Mouse (Mus musculus) testis, adult 2 months (tissue): Measurements from ENCODE around the gene Rrbp1. TPM values are rescaled to one million over a fixed set of nuclear protein-coding genes. Genes with fewer than 3 reads are reported as not detected.

Experiments
- H3K27ac ChIP-seq: fragments of 200-500 bp; 2 replicates; pipeline ENCODE4 v1.5.1; 2012; ENCODE audit warnings: low read depth, low read length; ENCODE audit not compliant: control insufficient read depth, insufficient read depth
- H3K27me3 ChIP-seq: fragments of 200-500 bp; 2 replicates; pipeline ENCODE4 v1.6.1; 2012; ENCODE audit warnings: mild to moderate bottlenecking, low read length, moderate library complexity; ENCODE audit not compliant: control insufficient read depth, insufficient read depth
- H3K36me3 ChIP-seq: fragments of 200-500 bp; 2 replicates; pipeline ENCODE4 v1.6.1; 2012; ENCODE audit warnings: mild to moderate bottlenecking, low read length; ENCODE audit not compliant: control insufficient read depth, insufficient read depth
- H3K4me1 ChIP-seq: fragments of 200-500 bp; 2 replicates; pipeline ENCODE4 v1.6.1; 2012; ENCODE audit warnings: low read length; ENCODE audit not compliant: control insufficient read depth, insufficient read depth
- H3K4me3 ChIP-seq: fragments of 200-500 bp; 2 replicates; pipeline ENCODE4 v1.5.1; 2012; ENCODE audit warnings: low read depth, mild to moderate bottlenecking, low read length, moderate library complexity, mixed read lengths; ENCODE audit not compliant: control insufficient read depth
- CTCF ChIP-seq: fragments of 200-500 bp; IDR thresholded peaks from 2 replicates; pipeline ENCODE4 v1.5.1; 2012; ENCODE audit warnings: low read depth, mild to moderate bottlenecking, inconsistent platforms, low read length, moderate library complexity; ENCODE audit not compliant: control insufficient read depth, insufficient read depth, insufficient replicate concordance
- POLR2A ChIP-seq: fragments of 200-500 bp; IDR thresholded peaks from 2 replicates; pipeline ENCODE4 v1.6.1; 2012; ENCODE audit warnings: low read depth, mild to moderate bottlenecking, inconsistent platforms, low read length, moderate library complexity; ENCODE audit not compliant: control insufficient read depth
- polyA plus RNA-seq: library from polyadenylated mRNA; depleted of rRNA; stranded (reverse); fragments of >200 nt; gene quantifications from 2 replicates; pipeline ENCODE4 v1.2.3, GENCODE M21; 2012

Gene Rrbp1
- polyA plus RNA-seq, 1 experiment: 107 TPM

DNA sequence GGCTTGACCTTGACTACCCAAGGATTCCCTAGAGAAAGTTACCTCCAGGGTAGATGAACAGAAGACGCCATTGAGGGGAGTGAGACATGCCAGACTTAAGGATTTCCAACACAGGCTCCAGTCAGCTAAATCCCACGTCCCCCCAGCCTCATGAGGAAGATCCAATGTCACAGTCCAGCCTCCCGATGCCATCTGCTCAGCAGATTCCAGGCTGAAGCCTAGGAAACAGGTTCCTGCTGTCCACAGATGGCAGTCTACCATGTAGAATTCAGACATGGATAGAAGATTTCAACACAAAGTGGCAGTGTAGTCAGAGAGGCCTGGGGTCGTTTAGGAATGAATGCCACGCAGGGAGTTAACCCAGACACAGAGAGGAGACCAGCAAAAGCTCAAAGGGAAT is 3.4 kb upstream of the Rrbp1 start:
- Histone ChIP-seq H3K4me3 (no peak overlapping the region), H3K4me1 (peaks cover 7% of the 10 kb centered on the region), H3K27me3 (no peaks in the 10 kb centered on the region), H3K36me3 (no peaks in the 10 kb centered on the region), H3K27ac (no peak overlapping the region)
- no peak for TF ChIP-seq CTCF
- no peak for TF ChIP-seq POLR2A

DNA sequence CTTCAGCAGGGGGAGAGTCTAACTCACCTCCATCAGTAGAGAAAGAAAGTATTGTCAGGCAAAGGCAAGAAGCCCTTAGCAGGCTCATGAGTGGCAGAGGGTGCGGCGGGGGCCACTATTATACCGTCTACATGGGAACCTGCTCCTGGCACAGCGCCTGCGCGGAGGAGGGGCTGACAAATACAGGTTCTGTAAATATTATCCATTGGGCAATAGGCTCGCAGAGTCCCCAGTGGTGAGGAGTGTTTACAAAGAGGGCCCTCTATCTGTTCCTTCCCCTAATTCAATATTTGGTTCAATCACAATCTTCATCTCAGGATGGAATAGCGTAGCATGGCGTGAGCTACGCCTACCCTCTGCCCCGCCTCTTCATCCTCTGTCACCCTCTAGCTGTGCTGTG is 3.0 kb upstream of the Rrbp1 start:
- Histone ChIP-seq H3K4me1 (peaks cover 7% of the 10 kb centered on the region), H3K36me3 (no peaks in the 10 kb centered on the region), H3K27me3 (no peaks in the 10 kb centered on the region), H3K4me3 (no peak overlapping the region), H3K27ac (no peak overlapping the region)
- no peak for TF ChIP-seq CTCF
- no peak for TF ChIP-seq POLR2A

DNA sequence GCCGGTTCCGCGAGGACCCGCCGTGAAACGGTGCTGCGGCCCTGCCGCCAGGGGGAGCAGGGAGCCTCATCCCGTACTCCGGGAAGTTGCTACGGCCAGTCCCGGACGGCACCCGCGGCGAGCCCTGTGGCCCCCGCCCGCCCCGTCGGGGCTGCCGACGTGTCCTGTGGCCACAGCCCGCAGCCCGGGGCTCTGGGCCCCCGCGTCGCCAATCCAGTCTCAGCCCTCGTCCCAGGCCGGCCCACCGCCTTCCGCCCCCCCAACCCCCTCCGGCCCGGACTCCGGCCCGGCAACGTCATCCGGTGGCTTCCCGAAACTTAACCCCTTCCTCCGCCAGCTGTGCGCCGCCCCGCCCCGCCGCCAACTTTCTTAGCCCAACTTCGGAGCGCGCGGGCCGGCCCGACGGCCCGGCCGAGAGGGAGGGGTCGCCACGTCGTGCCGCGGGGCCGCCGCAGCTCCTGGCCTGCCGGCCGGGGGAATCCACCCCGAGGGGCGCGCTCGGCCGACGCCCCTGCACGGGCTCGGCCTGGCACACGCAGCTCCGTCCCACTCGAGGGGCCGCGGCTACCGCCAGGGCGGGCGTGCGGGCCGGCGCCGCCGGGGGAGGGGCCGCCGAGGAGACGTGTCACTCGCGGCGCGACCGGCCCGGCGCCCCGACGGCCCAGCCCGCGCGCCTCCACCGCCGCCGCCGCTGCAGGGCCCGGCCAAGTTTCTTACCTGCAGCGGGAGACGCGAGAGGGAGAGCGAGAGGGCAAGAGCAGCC is 600 bp downstream of the Rrbp1 start:
- Histone ChIP-seq H3K27ac (peak overlapping the region; percentile 47), H3K36me3 (no peaks in the 10 kb centered on the region), H3K4me3 (peak overlapping the region; percentile 81), H3K27me3 (no peaks in the 10 kb centered on the region), H3K4me1 (peaks cover 9% of the 10 kb centered on the region)
- TF ChIP-seq CTCF (peak; percentile 72), POLR2A (no peak)

DNA sequence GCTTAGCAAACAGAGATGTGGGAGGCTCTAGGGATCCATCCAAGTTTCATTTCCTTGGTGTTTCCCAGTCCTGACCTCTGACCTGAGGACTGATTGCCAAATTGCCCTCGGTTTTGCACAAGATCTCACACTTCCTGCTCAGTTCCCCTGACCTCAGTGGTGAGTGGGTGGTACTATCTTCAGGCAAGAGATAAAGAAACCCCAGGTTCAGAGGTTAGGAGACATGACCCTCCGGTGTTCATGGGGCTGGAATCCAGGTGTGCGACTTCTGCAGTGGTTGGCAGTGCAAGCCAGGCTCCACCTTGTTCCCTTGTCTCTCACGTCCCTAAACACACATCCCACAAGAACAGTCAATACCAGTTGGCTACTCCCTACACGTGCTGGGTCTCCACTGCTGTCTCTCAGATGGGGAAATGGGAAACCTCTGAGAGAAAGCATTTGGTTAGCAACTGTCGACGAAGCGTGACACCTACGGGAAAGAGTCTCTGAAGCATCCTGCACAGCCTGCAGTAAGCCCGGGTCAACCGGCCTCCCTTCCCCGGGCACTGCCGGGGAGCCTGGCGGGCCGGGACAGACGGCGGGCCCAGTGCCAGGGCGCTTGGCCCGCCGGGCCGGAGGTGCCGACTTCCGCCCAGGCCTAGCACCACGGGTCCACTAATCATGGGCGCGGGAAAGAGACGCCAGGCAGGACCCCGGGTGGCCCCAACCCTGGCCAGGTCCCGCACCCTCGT is 1.3 kb downstream of the Rrbp1 start:
- no peak for TF ChIP-seq POLR2A
- no peak for TF ChIP-seq CTCF
- no peaks in the 10 kb centered on the region for H3K27me3 ChIP-seq
- no peaks in the 10 kb centered on the region for H3K36me3 ChIP-seq
- peak overlapping the region; percentile 81 for H3K4me3 ChIP-seq
- H3K4me1 ChIP-seq: peaks cover 9% of the 10 kb centered on the region
- H3K27ac ChIP-seq: peak overlapping the region; percentile 47

DNA sequence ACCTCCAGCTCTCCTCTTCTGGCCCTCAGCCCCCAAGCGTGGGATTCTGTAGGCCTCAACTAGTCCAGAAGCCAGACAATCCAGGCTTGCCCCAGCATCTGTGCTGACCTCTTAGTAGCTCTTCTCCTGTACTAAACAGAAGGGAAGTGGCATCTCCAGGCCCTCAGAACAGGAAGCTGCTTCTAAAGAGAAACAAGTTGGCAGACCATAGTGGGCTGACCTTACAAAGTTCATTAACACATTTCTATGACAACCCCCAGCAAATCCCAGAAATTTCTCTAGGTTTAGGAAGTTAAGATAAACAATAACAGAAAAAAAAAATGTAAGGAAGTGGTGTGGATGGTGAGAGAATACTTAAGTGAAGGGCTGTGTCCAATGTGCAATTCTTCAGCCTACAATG is 2.0 kb downstream of the Rrbp1 start:
- Histone ChIP-seq H3K27me3 (no peaks in the 10 kb centered on the region), H3K4me3 (no peak overlapping the region), H3K36me3 (no peaks in the 10 kb centered on the region), H3K27ac (no peak overlapping the region), H3K4me1 (peaks cover 9% of the 10 kb centered on the region)
- TF ChIP-seq CTCF: no peak
- no peak for TF ChIP-seq POLR2A

DNA sequence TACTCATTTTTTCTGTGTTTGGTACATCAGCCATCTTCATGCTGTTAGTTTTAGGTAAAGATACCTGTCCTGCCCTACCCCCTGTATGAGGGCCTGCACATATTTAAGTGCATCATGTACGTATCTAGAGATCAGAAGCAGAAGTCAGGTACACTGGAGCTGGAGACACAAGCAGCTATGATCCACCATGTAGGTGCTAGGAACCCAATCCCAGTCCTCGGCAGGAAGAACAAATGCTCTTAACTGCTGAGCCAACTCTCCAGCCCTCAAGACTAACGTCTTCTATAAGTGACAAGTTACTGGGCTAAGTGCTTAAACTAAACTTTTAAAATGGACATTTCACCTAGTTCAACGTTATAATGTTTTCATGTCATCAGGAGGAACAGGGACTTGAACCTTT is 3.9 kb downstream of the Rrbp1 start:
- no peaks in the 10 kb centered on the region for H3K27me3 ChIP-seq
- H3K27ac ChIP-seq: no peak overlapping the region
- H3K4me3 ChIP-seq: no peak overlapping the region
- H3K36me3 ChIP-seq: no peaks in the 10 kb centered on the region
- peaks cover 9% of the 10 kb centered on the region for H3K4me1 ChIP-seq
- TF ChIP-seq POLR2A: no peak
- TF ChIP-seq CTCF: no peak

DNA sequence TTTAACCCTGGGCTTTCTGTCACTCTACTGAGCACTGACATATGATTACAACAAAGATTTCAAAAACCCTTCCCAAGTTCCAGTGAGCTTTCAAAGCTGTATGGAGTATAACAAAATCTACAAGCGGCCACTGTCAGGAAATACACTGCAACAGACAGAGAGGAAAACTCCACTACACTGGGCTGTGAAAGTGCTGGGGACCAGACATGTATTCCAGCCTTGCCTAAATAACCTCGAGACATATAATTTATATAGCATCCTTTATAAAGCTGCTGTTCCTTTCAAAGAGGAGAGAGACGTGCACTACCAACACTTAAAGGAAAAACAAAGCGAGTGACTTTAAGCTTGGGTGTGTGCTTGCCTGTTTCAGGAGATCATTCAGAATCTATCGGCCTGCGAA is 4.4 kb downstream of the Rrbp1 start:
- TF ChIP-seq POLR2A: no peak
- TF ChIP-seq CTCF: no peak
- peaks cover 9% of the 10 kb centered on the region for H3K4me1 ChIP-seq
- H3K36me3 ChIP-seq: no peaks in the 10 kb centered on the region
- no peak overlapping the region for H3K27ac ChIP-seq
- H3K4me3 ChIP-seq: no peak overlapping the region
- no peaks in the 10 kb centered on the region for H3K27me3 ChIP-seq
